Mouse (Mus musculus) heart, adult 2 months (tissue): ENCODE measurements at regions not wholly inside any gene's neighbourhood (a gene's known extent, or its start where the extent isn't known, plus 50 kb on each side); places are given as distances from the start of the nearest gene placed in this dataset.

Source experiments
- CTCF ChIP-seq: fragments of 200-600 bp; IDR thresholded peaks from 2 replicates; pipeline ENCODE4 v1.8.1; 2022; ENCODE audit warnings: antibody characterized with exemption, mild to moderate bottlenecking, moderate library complexity
- EP300 ChIP-seq: fragments of 200-500 bp; IDR thresholded peaks from 2 replicates; pipeline ENCODE4 v1.6.1; 2011; ENCODE audit warnings: low read depth, low read length, control low read depth; ENCODE audit not compliant: insufficient read depth
- POLR2A ChIP-seq: fragments of 200-500 bp; IDR thresholded peaks from 2 replicates; pipeline ENCODE4 v1.6.1; 2011; ENCODE audit warnings: mild to moderate bottlenecking, low read depth, low read length, control low read depth; ENCODE audit not compliant: insufficient read depth

DNA sequence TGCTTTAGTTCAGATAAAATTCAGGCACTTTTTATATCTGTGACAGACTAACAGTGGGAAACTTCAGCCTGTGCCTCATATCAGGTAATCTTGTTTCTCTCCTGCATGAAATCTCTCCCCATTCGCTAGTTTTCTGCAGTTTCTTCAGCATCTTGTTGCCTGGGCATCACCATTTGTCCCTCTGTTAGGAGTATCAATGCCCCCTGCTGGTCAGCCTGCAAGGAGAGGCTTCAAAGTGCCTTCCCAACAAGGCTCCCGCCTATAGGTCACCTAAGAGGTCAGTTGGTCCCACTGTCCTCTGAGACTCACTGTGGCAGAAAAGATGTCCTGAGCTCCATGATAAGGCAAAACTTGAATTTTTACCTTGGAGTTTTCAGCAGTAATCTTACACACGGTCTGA, 209.8 kb upstream of the Usp25 start:
- TF ChIP-seq CTCF = peak; percentile 72
- no peak for TF ChIP-seq POLR2A
- no peak for TF ChIP-seq EP300
